Mouse (Mus musculus): Measurements from ENCODE around the gene Dlk2. TPM values are rescaled to one million over a fixed set of nuclear protein-coding genes. Genes with fewer than 3 reads are reported as not detected.
A peak's percentile ranks its signal among the peaks of the same experiment; 100 is the strongest.

Gene Dlk2
- polyA plus RNA-seq (2012; rRNA removed): 0.61 and 1.1 TPM in 2 replicates

DNA sequence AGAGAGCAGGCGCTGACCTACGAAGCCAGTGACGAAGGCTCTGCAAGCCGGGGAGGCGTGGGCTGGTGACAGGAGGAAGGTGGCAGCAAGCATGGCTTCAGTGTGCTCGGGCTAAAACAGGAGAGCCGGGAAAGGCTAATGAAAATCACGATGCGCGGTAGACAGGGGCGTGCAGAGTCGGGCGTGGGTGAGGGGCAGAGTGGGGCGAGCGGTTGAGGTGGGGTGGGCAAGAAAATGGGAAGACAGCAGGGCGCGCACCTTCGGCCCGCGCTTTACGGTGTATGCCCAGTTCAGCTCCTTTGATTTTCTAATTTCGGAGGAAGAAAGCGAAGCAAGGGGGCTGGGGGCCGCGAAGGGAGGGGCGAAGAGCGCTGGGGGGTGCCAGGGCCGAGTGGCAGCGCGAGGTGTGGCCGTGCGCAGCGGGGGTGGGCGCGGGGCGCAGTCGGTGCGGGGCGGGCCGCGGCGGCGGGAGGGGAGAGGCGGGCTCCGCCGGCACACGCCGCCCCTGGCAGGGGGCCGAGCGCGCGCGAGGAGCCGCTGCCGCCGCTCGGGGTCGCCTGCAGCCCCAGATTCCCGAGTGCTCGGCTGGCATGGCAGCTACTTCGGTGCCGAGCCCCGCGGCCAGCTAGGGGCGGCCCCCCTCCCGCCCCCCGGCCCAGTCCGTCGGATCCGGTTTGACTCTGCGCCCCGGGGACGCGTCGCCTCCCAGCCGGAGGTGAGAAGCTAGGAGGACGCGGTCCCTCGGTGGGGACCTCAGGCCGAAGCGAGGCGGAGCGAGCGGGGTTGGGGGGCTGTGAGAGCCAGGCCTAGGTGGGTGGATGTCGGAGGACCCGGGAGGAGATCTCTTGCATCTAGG is at the start of gene Dlk2:
Dlk2 (plus strand) TSS at position 58 of the 856 bp plus-strand sequence.
- Histone ChIP-seq H3K4me3 (ENCODE audit: insufficient read depth, low read depth, low read length) (peak within 1 kb of the TSS; percentile 42), H3K4me1 (ENCODE audit: control insufficient read depth, insufficient read depth, low read length) (0 out of 2 replicates have a peak, but pooled peaks cover 3% of the 10 kb centered on the region), H3K27ac (ENCODE audit: insufficient read depth, low read depth, low read length) (no peak within 1 kb of the TSS), H3K27me3 (replicated peaks; ENCODE audit: control insufficient read depth, insufficient read depth, low read length) (no peaks in the 10 kb centered on the region), H3K36me3 (ENCODE audit: control insufficient read depth, insufficient read depth, low read length) (no peaks in the 10 kb centered on the region)
- no peak for TF ChIP-seq POLR2A (IDR thresholded peaks at IDR 0.05; ENCODE audit: low read depth, low read length)
- WGBS: 1% methylated on average over 81 of the region's 86 CpGs
- DNase-seq: no peak

DNA sequence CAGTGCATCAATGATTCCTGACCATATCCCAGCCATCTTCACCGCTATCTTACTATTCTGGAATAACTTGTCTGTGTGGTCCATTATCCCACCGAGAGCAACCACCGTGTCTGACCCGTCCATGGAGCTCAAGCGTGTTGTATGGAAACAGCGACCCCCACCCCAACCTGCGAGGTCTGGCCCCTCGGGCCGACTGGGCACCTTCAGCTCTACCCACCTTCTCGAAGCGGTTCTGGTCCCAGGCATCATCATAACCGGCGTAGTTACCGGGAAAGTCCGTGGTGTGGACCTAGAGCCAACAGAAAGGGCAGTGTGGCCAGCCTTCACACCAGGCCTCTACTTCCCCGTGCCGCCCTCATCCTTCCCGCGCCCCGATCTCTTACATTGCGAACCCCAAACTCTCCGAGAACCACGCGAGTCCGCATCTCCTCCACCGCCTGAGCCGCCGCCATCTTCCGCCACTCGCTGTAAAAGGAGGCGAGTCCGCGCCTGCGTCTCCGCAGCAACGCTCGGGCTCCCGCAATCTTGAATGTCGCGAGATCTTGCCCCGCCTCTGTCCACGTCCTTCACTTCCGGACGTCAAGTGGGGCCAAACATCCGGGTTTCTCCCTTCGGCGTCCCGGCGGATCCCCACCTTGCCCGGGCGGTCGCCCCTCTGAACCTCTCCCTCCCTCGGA is 49.6 kb upstream of the Dlk2 start, which contains the start of the genes Polr1c and Yipf3:
Polr1c (minus strand) TSS at position 543 of the 677 bp plus-strand sequence.
Yipf3 (plus strand) TSS at position 569 of the 677 bp plus-strand sequence.
- WGBS: under 1% methylated on average over 53 of the region's 53 CpGs
- TF ChIP-seq CTCF (conservative IDR thresholded peaks at IDR 0.05; ENCODE audit: insufficient read depth, insufficient read length, low read depth, low read length): no peak
- TF ChIP-seq POLR2A (IDR thresholded peaks at IDR 0.05; ENCODE audit: low read depth, low read length): peak; percentile 45
- peak; percentile 97 for DNase-seq
- Histone ChIP-seq H3K4me3 (ENCODE audit: insufficient read depth, low read depth, low read length) (peak within 1 kb of the TSS; percentile 95), H3K36me3 (ENCODE audit: control insufficient read depth, insufficient read depth, low read length) (no peaks in the 10 kb centered on the region), H3K27ac (ENCODE audit: insufficient read depth, low read depth, low read length) (peak within 1 kb of the TSS; percentile 77), H3K27me3 (replicated peaks; ENCODE audit: control insufficient read depth, insufficient read depth, low read length) (no peaks in the 10 kb centered on the region), H3K4me1 (ENCODE audit: control insufficient read depth, insufficient read depth, low read length) (peaks cover 7% of the 10 kb centered on the region; the same call in 1 of the 2 replicates)

- Histone ChIP-seq H3K27ac (ENCODE audit: insufficient read depth, low read depth, low read length) (peak overlapping the region; percentile 77), H3K36me3 (ENCODE audit: control insufficient read depth, insufficient read depth, low read length) (no peaks in the 10 kb centered on the region), H3K4me1 (ENCODE audit: control insufficient read depth, insufficient read depth, low read length) (peaks cover 7% of the 10 kb centered on the region; the same call in 1 of the 2 replicates), H3K4me3 (ENCODE audit: insufficient read depth, low read depth, low read length) (peak overlapping the region; percentile 95), H3K27me3 (replicated peaks; ENCODE audit: control insufficient read depth, insufficient read depth, low read length) (no peaks in the 10 kb centered on the region)
- no peak for DNase-seq
- WGBS: under 1% methylated on average over 37 of the region's 37 CpGs
- TF ChIP-seq POLR2A (IDR thresholded peaks at IDR 0.05; ENCODE audit: low read depth, low read length) (no peak), CTCF (conservative IDR thresholded peaks at IDR 0.05; ENCODE audit: insufficient read depth, insufficient read length, low read depth, low read length) (no peak)
Observed at GRCm38 (mm10) chr17:46248189-46248522, 49.1 kb upstream of the Dlk2 start.

DNA sequence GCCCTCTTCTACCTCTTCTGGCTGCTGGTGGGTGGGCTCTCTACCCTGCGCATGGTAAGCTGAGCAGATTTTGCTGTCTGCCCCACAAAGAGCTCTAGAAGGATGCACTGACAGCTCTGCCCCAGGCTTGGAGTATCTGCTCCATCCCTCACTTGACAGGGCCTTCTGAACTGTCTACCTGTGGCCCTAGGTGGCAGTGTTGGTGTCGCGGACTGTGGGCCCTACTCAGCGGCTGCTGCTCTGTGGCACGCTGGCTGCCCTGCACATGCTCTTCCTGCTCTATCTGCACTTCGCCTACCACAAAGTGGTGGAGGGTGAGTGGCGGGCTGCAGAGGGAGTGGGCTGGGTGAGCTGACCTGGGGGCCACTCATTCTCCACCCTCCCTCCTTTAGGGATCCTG is 46.0 kb upstream of the Dlk2 start:
- peak; percentile 26 for DNase-seq
- Histone ChIP-seq H3K27me3 (replicated peaks; ENCODE audit: control insufficient read depth, insufficient read depth, low read length) (no peaks in the 10 kb centered on the region), H3K36me3 (ENCODE audit: control insufficient read depth, insufficient read depth, low read length) (no peaks in the 10 kb centered on the region), H3K4me1 (ENCODE audit: control insufficient read depth, insufficient read depth, low read length) (peaks cover 10% of the 10 kb centered on the region; the same call in 1 of the 2 replicates), H3K4me3 (ENCODE audit: insufficient read depth, low read depth, low read length) (no peak overlapping the region), H3K27ac (ENCODE audit: insufficient read depth, low read depth, low read length) (no peak overlapping the region)
- TF ChIP-seq CTCF (conservative IDR thresholded peaks at IDR 0.05; ENCODE audit: insufficient read depth, insufficient read length, low read depth, low read length) (peak; percentile 34; the same call in 1 of the 2 replicates), POLR2A (IDR thresholded peaks at IDR 0.05; ENCODE audit: low read depth, low read length) (no peak)
- WGBS: 70% methylated on average over 7 of the region's 7 CpGs

GRCm38 (mm10) chr17:46252571-46253451 is 44.4 kb upstream of the Dlk2 start:
- H3K4me3 ChIP-seq (ENCODE audit: insufficient read depth, low read depth, low read length): no peak overlapping the region
- TF ChIP-seq CTCF (conservative IDR thresholded peaks at IDR 0.05; ENCODE audit: insufficient read depth, insufficient read length, low read depth, low read length) (peak; percentile 41; the same call in 1 of the 2 replicates), POLR2A (IDR thresholded peaks at IDR 0.05; ENCODE audit: low read depth, low read length) (no peak)
- 57% methylated on average over 14 of the region's 14 CpGs for WGBS

GRCm38 (mm10) chr17:46253452-46254084 is 43.7 kb upstream of the Dlk2 start, which contains the start of gene Lrrc73:
Gene Lrrc73 (plus strand): TSS chr17:46253531.
- peak; percentile 93 for DNase-seq
- Histone ChIP-seq H3K36me3 (ENCODE audit: control insufficient read depth, insufficient read depth, low read length) (no peaks in the 10 kb centered on the region), H3K4me1 (ENCODE audit: control insufficient read depth, insufficient read depth, low read length) (peaks cover 3% of the 10 kb centered on the region; the same call in 1 of the 2 replicates), H3K4me3 (ENCODE audit: insufficient read depth, low read depth, low read length) (peak within 1 kb of the TSS; percentile 15), H3K27me3 (replicated peaks; ENCODE audit: control insufficient read depth, insufficient read depth, low read length) (no peaks in the 10 kb centered on the region), H3K27ac (ENCODE audit: insufficient read depth, low read depth, low read length) (no peak within 1 kb of the TSS)
- TF ChIP-seq CTCF (conservative IDR thresholded peaks at IDR 0.05; ENCODE audit: insufficient read depth, insufficient read length, low read depth, low read length): no peak
- no peak for TF ChIP-seq POLR2A (IDR thresholded peaks at IDR 0.05; ENCODE audit: low read depth, low read length)
- WGBS: 2% methylated on average over 48 of the region's 48 CpGs

More at GRCm38 (mm10) chr17:46252571-46253451, 44.4 kb upstream of the Dlk2 start:
- H3K27me3 ChIP-seq (replicated peaks; ENCODE audit: control insufficient read depth, insufficient read depth, low read length): no peaks in the 10 kb centered on the region
- peak; percentile 50 for DNase-seq
- H3K27ac ChIP-seq (ENCODE audit: insufficient read depth, low read depth, low read length): no peak overlapping the region
- peaks cover 3% of the 10 kb centered on the region; the same call in 1 of the 2 replicates for H3K4me1 ChIP-seq (ENCODE audit: control insufficient read depth, insufficient read depth, low read length)
- no peaks in the 10 kb centered on the region for H3K36me3 ChIP-seq (ENCODE audit: control insufficient read depth, insufficient read depth, low read length)

Measured in kidney, adult 2 months (tissue).